Mouse (Mus musculus) urinary bladder, postnatal 4 days (tissue): ENCODE measurements at regions not wholly inside any gene's neighbourhood (a gene's known extent, or its start where the extent isn't known, plus 50 kb on each side); places are given as distances from the start of the nearest gene placed in this dataset.
"Not testable (repeated sequence)": the region's sequence is repeated elsewhere in the genome, so short reads cannot be mapped to it uniquely, and the experiment has no call there.

ENCODE experiments used
- DNase-seq, 2 experiments: peaks; one replicate each; pipeline ENCODE4 v3.0.0; 2021 to 2022; ENCODE audit warnings: low spot score in 2 of 2

DNA sequence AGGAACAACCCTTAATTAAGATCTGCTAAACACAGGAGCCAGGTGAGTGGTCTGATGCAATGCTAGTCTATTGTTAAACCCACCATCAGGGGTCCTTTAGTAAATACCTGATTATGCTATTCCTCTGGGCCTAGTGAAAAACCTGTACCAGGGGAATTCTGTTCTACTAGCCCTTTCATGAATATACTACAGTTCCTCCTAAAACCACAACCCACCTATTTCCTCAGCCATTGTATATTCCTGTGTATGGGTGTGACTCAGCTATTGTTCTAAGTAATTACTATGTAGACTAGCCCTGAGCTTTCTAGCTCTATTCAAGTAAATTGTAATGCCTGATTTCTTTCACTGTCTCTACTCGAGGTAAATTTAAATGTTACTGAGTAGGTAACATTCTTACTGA lies 57.0 kb upstream of the Egfem1 start:
- not testable (repeated sequence) for DNase-seq

- no peak for DNase-seq
Measured at GRCm38 (mm10) chr3:29027726-29028125, 54.1 kb upstream of the Egfem1 start.

DNA sequence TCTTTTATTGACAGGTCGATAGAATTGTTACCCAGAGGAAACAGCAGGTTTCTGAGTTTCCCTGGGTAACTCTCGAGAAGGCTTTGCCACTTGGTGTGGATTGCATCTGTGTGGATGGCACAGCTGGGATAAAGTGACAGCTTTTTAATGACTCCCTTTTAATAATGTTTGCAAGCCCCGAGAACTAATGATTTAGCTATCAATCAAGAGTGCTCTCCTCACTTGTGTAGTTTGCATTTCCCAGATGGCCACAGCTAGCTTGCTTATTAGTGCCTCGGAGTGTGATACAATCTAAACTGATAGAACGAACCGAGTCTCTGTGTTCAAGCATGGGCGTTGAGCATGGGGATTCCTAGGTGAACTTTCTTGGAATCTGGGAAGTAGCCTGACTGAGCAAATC lies 51.0 kb upstream of the Egfem1 start:
- no peak for DNase-seq

GRCm38 (mm10) chr3:29031811-29032210 lies 50.0 kb upstream of the Egfem1 start:
- DNase-seq, result peak in 1 of 2 experiments; percentile 63
